Mouse (Mus musculus) retina, postnatal 1 day (tissue): ENCODE data around the gene Ercc1.

Source experiments
- DNase-seq: peaks from one replicate; pipeline ENCODE4 v3.0.0-alpha.2; 2012

The Ercc1 gene

DNA sequence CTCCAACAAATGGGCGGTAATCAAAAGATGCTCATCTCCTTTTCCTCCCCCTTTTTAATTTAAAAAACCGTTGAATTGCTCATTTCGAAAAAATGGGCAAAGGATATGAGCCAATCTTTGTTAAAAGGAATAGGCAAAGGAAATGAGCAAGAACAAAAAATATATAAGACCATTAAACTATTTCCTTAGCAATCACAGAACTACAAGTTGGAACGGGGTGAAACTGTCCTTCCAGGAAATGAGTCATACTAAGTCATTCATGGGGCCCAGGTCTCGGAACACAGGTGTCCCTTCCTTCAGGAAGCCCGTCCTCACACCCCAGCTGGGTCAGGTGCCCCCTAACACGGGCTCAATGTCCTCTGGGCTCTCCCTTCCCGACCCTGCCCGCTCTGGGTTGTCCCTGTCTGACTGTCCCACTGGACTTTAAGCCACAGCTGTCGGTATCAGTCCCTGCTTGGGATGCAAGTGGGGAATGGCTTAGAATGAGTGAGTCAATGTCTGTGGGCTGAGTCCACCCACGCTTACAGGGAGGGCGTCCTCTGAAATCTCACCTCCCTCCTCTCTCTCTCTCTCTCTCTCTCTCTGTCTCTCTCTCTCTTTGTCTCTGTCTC, at the start of gene Ercc1:
Gene Ercc1 (plus strand): TSS at position 542 of the 611 bp plus-strand sequence.
- DNase-seq: no peak

- DNase-seq: peak; percentile 96
Measured at GRCm38 (mm10) chr7:19295503-19296185, 48.9 kb upstream of the Ercc1 start.

DNA sequence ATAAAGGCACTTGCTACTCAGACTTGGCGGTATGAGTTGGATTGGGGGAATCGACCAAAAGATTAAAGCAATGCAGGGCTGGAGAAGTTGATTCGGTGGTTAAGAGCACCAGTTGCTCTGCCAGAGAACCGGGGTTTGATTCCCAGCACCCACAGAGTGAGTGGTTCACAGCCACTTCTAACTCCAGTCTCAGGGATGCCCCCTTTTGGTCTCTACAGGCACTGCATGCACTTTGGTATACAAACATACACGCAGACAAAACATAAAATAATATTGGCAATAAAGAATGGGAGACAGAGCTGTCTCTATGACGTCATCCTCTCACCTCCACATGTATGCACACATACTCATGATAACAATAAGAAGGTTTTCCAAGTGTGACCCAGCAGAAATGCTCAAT, 47.5 kb upstream of the Ercc1 start:
- DNase-seq: no peak

GRCm38 (mm10) chr7:19297794-19298193, 46.8 kb upstream of the Ercc1 start:
- no peak for DNase-seq

GRCm38 (mm10) chr7:19299194-19299593, 45.4 kb upstream of the Ercc1 start:
- peak; percentile 76 for DNase-seq

DNA sequence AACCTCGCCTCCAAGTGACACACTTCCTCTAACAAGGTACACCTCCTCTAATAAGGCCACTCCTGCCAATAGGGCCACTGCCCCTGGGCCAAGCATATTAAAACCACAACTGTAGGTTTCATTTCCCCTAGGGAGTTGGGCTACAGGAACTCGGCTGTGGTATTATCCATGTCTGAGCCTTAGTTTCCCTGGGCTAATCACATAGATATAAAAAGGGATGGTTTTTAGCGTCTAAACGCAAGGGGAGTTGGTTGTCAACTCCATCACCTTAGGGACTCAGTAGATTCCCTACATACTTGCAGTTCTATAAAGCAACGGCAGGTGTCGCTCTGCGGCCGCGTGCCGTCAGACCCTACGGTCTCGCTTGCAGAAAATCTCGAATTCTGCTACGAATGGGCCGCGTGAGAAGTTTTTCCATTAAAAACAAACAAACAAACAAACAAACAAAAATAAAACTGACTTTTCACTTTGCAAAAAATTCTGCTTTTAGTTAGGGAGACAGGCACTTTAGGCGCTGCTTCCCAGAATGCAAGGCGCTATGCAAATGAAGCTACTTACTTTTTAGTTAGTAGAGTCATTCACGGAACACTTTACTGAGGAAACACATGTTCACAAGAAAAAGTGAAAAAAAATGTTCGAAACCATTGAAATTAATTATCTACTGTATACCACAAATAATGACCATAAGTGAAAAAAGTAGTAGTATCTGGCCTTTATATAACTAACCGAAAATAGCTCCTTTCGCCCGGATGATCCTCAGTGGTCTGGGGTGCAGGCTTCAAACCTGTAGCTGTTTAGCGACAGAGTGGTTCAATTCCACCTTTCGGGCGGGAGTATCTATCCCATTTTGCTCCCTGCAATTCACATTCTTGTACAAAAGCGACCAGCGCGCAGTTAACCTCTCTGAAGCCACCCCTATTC, 43.8 kb upstream of the Ercc1 start:
- DNase-seq: peak; percentile 87

DNA sequence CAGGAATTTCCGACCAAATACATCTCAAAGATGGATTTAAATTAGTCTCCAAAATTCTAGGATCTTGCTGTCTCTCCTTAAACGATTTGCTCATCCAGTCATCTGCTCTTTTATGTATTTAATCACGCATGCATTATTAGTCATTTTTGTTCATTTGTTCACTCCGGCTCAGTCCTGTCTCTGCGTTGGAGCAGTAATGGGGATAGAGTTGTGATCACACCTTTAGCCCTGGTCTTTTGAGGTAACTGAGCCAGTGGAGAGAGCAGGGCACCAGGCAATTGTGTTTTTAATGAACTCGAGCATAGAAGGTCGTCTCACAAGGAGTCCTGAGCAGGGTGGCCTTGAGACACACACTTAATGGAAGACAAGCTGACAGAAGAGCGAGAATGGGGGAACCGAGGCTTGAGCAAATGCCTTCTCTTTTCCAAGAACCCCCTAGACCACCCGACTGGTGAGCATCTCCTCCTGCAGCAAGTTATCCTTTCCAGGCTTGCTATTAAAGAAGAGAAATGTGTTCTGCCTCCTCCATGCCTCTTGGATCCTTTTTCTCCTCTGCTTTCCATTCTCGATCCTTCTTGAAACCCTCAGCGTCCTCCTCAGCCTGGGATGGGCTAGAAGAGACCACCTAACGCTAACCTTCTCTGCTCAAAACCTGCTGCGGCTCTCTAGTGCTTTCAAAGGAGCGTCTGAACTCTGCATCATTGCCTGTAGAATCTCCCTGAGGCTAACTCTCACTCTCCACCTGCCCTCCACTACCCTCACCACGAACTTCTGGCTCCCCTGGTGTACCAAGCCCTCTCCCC, 42.9 kb upstream of the Ercc1 start:
- DNase-seq: no peak

- no peak for DNase-seq
Measured at GRCm38 (mm10) chr7:19302264-19303045, 42.1 kb upstream of the Ercc1 start.

DNA sequence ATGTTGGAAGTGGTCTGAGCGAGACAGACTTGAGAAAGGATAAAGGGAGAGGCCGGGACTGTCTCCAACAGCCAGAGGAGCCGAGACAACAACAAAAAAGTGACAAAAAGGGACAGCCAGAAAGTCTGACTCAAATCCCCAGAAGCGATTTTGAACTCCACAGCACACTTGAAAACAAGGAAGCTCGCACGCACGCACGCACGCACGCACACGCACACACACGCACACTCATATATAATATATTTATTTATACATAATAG, 41.6 kb upstream of the Ercc1 start:
- no peak for DNase-seq

- peak; percentile 88 for DNase-seq
Measured at GRCm38 (mm10) chr7:19303770-19304169, 40.8 kb upstream of the Ercc1 start.

DNA sequence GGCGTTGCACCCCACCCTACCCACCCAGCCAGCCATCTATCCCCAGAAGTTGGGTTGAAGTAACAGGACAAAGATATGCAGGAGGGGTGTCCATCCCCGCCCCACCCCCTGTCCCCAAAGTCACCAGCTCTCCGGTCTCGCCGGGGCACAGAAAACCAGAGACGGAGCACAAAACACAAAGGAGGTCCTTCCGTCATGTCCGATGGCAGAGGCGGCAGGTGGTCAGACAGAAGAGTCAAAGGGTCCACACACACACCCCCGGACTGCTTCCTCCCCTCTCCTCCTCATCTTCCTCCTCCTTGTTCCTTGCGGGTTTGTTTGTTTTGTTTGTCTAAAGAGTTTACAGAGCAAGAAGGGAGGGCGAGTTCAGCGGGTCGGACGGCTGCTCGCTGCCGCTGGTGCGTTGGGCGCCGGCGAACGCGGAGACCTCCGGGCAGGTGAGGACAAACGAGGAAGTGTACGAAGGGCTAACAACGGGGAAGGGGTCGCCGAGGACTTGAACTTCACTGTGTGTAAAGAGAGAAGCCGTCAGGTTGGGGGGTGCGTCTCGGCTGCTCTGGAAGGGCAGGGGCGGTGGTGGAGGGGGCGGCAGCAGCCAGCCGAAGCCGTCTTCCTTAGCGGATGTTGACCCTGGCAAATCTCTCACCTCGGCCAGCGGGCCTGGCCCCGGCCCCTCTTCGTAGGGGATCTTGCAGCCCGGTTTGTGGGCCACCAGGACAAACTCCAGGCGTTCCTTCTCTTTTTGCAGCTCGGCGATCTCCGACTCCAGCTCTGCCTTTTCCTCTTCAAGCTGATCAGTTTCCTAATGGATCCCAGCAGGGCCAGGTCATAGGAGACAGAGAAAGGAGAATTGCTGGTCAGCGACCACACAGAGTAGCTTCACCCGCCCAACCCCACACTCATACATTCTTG, 39.8 kb upstream of the Ercc1 start:
- peak; percentile 45 for DNase-seq

- DNase-seq: no peak
Measured at GRCm38 (mm10) chr7:19305413-19305735, 39.2 kb upstream of the Ercc1 start.

- no peak for DNase-seq
Measured at GRCm38 (mm10) chr7:19305796-19306765, 38.5 kb upstream of the Ercc1 start.

GRCm38 (mm10) chr7:19306819-19307738, 37.5 kb upstream of the Ercc1 start:
- no peak for DNase-seq

- DNase-seq: peak; percentile 89
Measured at GRCm38 (mm10) chr7:19307739-19308453, 36.7 kb upstream of the Ercc1 start.

DNA sequence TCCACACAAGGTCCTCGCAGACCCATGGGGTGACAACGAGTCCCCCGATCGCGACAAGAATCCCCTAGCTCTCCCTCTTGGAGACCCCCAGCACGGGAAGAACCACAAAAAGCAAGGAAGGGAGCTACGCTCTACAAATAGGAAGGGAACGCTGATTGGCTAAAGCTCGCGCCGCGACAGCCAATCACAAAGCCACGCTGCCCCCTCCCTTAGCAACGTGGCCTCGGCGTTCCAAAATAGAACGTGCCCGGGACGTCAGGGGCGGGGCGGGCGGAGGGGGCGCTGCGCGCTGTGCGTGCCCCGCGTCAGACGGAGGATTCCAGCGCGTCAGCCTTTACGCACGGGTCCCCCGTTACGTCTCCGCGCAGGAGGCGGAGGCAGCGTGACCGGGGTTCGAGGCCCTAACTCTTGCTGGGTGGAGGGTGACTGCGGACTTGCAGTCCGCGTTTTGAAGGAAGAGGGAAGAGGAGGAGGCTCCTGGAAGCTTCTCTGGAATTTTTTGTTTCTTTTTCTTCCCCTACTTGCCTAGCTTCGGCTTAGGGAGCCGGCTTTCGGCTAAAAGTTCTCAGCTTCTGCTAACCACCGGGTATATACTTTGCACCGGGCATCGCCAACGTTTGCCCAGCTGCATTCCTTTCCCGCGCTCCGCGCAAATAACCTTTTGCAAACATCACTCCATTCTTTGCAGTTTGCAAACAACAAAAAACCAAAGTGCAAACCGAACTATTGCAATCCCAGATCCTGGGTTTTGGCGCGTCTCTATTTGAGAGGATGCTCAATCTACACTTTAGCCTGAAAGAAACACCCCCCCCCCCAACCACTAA, 35.9 kb upstream of the Ercc1 start:
- peak; percentile 98 for DNase-seq

DNA sequence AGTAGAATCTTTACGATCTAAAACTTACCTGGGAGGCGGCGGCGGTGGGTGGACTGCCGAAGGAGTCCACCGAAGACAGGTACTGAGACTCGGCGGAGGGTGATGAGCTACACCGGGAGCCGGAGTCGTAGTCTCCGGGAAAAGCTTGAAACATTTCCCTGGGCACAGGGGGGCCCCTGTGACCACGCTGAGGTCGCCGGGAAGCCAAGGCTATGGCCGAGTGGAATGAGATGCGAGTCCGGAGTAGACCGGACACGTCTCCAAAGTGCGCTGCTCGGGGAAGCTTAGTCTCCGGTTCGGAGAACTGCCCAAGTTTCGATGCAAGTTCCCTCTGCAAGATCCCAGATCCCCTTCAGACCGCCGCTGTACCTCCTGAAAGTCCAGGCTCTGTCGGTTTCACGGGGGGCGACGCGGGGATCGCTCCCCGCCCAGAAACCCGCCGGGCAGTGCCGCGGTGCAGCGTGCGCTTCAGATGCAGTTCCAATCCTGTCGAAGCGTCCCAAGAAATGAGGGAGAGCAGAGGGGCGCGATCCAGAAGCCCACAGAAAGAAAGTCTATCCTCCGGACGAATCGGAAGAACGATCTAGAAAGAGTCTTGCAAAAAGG, 35.2 kb upstream of the Ercc1 start:
- DNase-seq: no peak
